Mouse (Mus musculus) MEL (cell line): ENCODE data around the gene Wdr27.

Experiments
- CTCF ChIP-seq, 3 experiments: IDR thresholded peaks in 2 of 3; conservative IDR thresholded peaks in 1 of 3; 2 replicates each; pipeline ENCODE4 v1.5.1; 2011 to 2012; ENCODE audit warnings: low read length in 3 of 3, low read depth in 2 of 3, mild to moderate bottlenecking in 2 of 3, improper control_type of control experiment in 1 of 3, inconsistent platforms in 1 of 3, mixed read lengths in 1 of 3, moderate library complexity in 1 of 3; ENCODE audit not compliant: control insufficient read depth in 1 of 3, insufficient read depth in 1 of 3, poor library complexity in 1 of 3, severe bottlenecking in 1 of 3
- GATA1 ChIP-seq: IDR thresholded peaks from 2 replicates; pipeline ENCODE4 v1.6.1; 2011; ENCODE audit warnings: low read depth, low read length, improper control_type of control experiment
- HCFC1 ChIP-seq: IDR thresholded peaks from 2 replicates; pipeline ENCODE4 v1.6.1; 2012; ENCODE audit warnings: low read depth, mild to moderate bottlenecking, inconsistent platforms, low read length, improper control_type of control experiment, moderate library complexity
- MAFK ChIP-seq: IDR thresholded peaks from 2 replicates; pipeline ENCODE4 v1.6.1; 2011; ENCODE audit warnings: low read depth, mild to moderate bottlenecking, low read length, improper control_type of control experiment, borderline replicate concordance
- MAZ ChIP-seq: IDR thresholded peaks from 2 replicates; pipeline ENCODE4 v1.6.1; 2012; ENCODE audit warnings: low read depth, mild to moderate bottlenecking, inconsistent platforms, low read length, improper control_type of control experiment
- NRF1 ChIP-seq: IDR thresholded peaks from 2 replicates; pipeline ENCODE4 v1.6.1; 2014; ENCODE audit warnings: low read depth, mild to moderate bottlenecking, inconsistent platforms, low read length, improper control_type of control experiment, moderate library complexity; ENCODE audit not compliant: poor library complexity, insufficient read depth, severe bottlenecking
- POLR2A ChIP-seq, 2 experiments: IDR thresholded peaks; 2 replicates each; pipeline ENCODE4 v1.6.1; 2011 to 2012; ENCODE audit warnings: low read length in 2 of 2, mild to moderate bottlenecking in 2 of 2, control low read depth in 1 of 2, improper control_type of control experiment in 1 of 2, low read depth in 1 of 2, moderate library complexity in 1 of 2; ENCODE audit not compliant: control insufficient read depth in 1 of 2, insufficient read depth in 1 of 2, poor library complexity in 1 of 2
- SIN3A ChIP-seq: IDR thresholded peaks from 2 replicates; pipeline ENCODE4 v1.6.1; 2012; ENCODE audit warnings: low read length, improper control_type of control experiment, inconsistent platforms
- TAL1 ChIP-seq: IDR thresholded peaks from 2 replicates; pipeline ENCODE4 v1.6.1; 2012; ENCODE audit warnings: mild to moderate bottlenecking, inconsistent platforms, low read length, moderate library complexity, mixed read lengths
- TCF12 ChIP-seq: IDR thresholded peaks from 2 replicates; pipeline ENCODE4 v1.6.1; 2014; ENCODE audit warnings: low read depth, mild to moderate bottlenecking, inconsistent platforms, low read length, improper control_type of control experiment, moderate library complexity

DNA sequence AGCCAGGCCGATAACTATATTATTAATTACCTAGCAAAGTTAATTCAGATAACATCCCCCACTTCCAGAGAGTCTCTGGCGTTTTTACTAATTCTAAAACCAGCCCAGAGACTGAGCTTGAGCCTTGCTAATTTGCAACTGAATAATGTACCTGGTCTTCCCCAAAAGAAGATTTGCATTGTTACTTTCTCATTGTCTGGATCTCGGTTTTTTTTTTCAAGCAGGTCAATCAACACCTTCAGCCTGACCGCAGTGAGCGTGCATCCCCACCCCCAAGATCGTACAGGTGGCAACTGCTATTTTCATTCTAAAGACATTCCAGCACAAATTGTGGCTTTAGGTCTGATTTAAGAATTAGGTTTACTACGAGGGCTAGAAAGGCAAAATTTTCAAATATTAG is 136.2 kb downstream of the Wdr27 start:
- TF ChIP-seq SIN3A (no peak), HCFC1 (no peak), GATA1 (no peak), MAFK (no peak), MAZ (no peak), TCF12 (no peak), CTCF (IDR thresholded peaks at IDR 0.05 in 2 of 3, conservative IDR thresholded peaks at IDR 0.05 in 1 of 3; ENCODE audit: control insufficient read depth in 1 of 3, insufficient read depth in 1 of 3, low read depth in 2 of 3, low read length in 3 of 3, poor library complexity in 1 of 3, severe bottlenecking in 1 of 3) (no peak), TAL1 (no peak), NRF1 (no peak), POLR2A (IDR thresholded peaks at IDR 0.05; ENCODE audit: control insufficient read depth in 1 of 2, insufficient read depth in 1 of 2, low read depth in 1 of 2, low read length in 2 of 2, poor library complexity in 1 of 2) (no peak)
